Mouse (Mus musculus) thymus, adult 2 months (tissue): ENCODE results near the gene Csk.

Source experiments
- CTCF ChIP-seq: fragments of 200-500 bp; IDR thresholded peaks from 2 replicates; pipeline ENCODE4 v1.5.1; 2012; ENCODE audit warnings: mild to moderate bottlenecking, control low read depth, low read length, moderate library complexity, borderline replicate concordance; ENCODE audit not compliant: control insufficient read depth, poor library complexity, insufficient read depth; ENCODE audit errors: extremely low read depth
- POLR2A ChIP-seq: fragments of 200-500 bp; IDR thresholded peaks from 2 replicates; pipeline ENCODE4 v1.6.1; 2012; ENCODE audit warnings: mild to moderate bottlenecking, low read length, control low read depth, moderate library complexity; ENCODE audit not compliant: control insufficient read depth, poor library complexity, insufficient read depth; ENCODE audit errors: extremely low read depth

DNA sequence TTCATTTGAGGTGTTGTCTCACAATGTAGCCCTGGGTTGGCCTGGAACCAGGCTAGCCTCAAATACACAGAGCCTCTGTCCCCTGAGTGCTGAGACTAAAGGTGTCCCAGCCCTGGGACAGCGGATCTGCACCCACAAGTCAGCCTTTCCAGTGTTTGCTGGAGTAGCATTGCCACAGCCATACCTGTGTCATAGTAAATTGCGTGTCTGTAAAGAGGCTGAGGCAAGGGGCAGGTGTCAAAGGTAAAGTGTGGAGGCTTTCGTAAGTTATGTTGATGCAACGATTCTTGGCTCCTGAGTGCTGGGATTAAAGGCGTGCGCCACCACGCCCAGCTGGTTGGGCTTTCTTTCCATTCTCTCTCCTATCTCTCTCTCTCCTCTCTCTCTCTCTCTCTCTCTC lies 11.2 kb upstream of the Csk start:
- TF ChIP-seq CTCF = no peak
- TF ChIP-seq POLR2A = no peak
